Comparison of ENCODE assay signal across 9 mouse cellular contexts in the genomic region with DNA sequence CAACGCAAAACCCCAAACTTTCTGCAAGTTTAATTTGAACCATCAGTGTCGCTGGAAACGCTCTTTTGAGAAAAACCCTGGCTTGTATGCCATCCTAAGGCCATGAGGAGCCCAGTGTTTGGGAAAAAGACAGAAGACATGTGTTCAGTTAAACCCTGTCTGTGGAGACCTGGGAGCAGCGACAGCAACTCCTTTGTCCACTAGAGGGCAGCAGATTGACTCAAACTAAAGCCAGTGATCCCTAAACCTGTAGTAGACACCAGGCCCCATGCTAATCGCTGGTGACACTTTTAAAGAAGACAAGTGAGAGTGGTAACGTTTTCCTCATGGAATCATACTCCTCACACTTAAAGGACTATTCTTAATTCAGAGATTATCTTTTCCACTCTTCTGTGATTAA.
A peak's percentile ranks its signal among the peaks of the same experiment; 100 is the strongest.
DNase-seq lines count a peak whose midpoint lies in the region; ATAC-seq lines count a peak whose summit lies in the region.
"Had no signal": no experiment of that assay in that cellular context is flagged by ENCODE, and none has a peak within 500 bp of the region (broad histone marks: within the 10 kb centered on the region; RNA-seq: fewer than 3 reads in every experiment).

No protein-coding gene starts in this region.

- peak; percentile 63 for DNase-seq in liver
- peak; percentile 48 for DNase-seq in c-Kit-positive CD71-positive TER-119-positive erythroid progenitor cells, embryonic 14.5 days (ENCODE audit: low spot score)
- peak; percentile 89 for DNase-seq in hindbrain, embryonic 14.5 days (ENCODE audit: low spot score)
- peak; percentile 56 to 64 for DNase-seq in layer of hippocampus, postnatal 10 days (ENCODE audit: low spot score in 2 of 2)
- peak; percentile 78 for DNase-seq in mesoderm, embryonic 11.5 days (ENCODE audit: low read depth, low spot score)
- peak; percentile 59 to 68 for DNase-seq in right cerebral cortex, postnatal 10 days (ENCODE audit: low spot score in 2 of 2)

- WGBS in liver, embryonic 12.5 days (ENCODE audit: insufficient replicate concordance), result 19% methylated on average over 6 of the region's 6 CpGs
- 40% methylated on average over 6 of the region's 6 CpGs for WGBS in forebrain, embryonic 12.5 days
- WGBS in hindbrain, embryonic 14.5 days, result 34% methylated on average over 6 of the region's 6 CpGs

- no peak overlapping the region for H3K27ac ChIP-seq in liver, embryonic 12.5 days
- H3K27ac ChIP-seq in forebrain, embryonic 12.5 days, result no peak overlapping the region
- no peak overlapping the region for H3K27ac ChIP-seq in hindbrain, embryonic 14.5 days
- H3K27ac ChIP-seq: liver, embryonic 15.5 days had no signal

- no peak overlapping the region for H3K4me3 ChIP-seq in liver, embryonic 12.5 days
- no peak overlapping the region for H3K4me3 ChIP-seq in forebrain, embryonic 12.5 days (replicated peaks)
- no peak overlapping the region for H3K4me3 ChIP-seq in hindbrain, embryonic 14.5 days (replicated peaks; ENCODE audit: low read length)
- H3K4me3 ChIP-seq: liver, embryonic 15.5 days had no signal

- H3K4me1 ChIP-seq in liver, embryonic 12.5 days, result no peaks in the 10 kb centered on the region
- no peaks in the 10 kb centered on the region for H3K4me1 ChIP-seq in forebrain, embryonic 12.5 days
- no peaks in the 10 kb centered on the region for H3K4me1 ChIP-seq in hindbrain, embryonic 14.5 days (replicated peaks; ENCODE audit: control insufficient read depth, insufficient read depth, low read length)
- H3K4me1 ChIP-seq: liver, embryonic 15.5 days had no signal

- ATAC-seq in liver, embryonic 12.5 days, result no peak
- peak; percentile 63; the same call in 1 of the 2 replicates for ATAC-seq in forebrain, embryonic 12.5 days (ENCODE audit: low FRiP score)
- ATAC-seq in hindbrain, embryonic 14.5 days (ENCODE audit: low FRiP score), result no peak

- H3K27me3 ChIP-seq in liver, embryonic 12.5 days (replicated peaks), result no peaks in the 10 kb centered on the region
- H3K27me3 ChIP-seq in forebrain, embryonic 12.5 days, result no peaks in the 10 kb centered on the region
- H3K27me3 ChIP-seq in hindbrain, embryonic 14.5 days (ENCODE audit: control insufficient read depth, insufficient read depth, low read length), result no peaks in the 10 kb centered on the region
- H3K27me3 ChIP-seq: liver, embryonic 15.5 days had no signal

- H3K9me3 ChIP-seq in liver, embryonic 12.5 days (replicated peaks), result no peaks in the 10 kb centered on the region
- H3K9me3 ChIP-seq in forebrain, embryonic 12.5 days, result no peaks in the 10 kb centered on the region
- no peaks in the 10 kb centered on the region for H3K9me3 ChIP-seq in hindbrain, embryonic 14.5 days (ENCODE audit: control insufficient read depth, low read length)
- H3K9me3 ChIP-seq: liver, embryonic 15.5 days had no signal

- no peak overlapping the region for H3K4me2 ChIP-seq in liver, embryonic 12.5 days
- no peak overlapping the region for H3K4me2 ChIP-seq in forebrain, embryonic 12.5 days
- H3K4me2 ChIP-seq in hindbrain, embryonic 14.5 days (replicated peaks), result no peak overlapping the region
- H3K4me2 ChIP-seq: liver, embryonic 15.5 days had no signal

- H3K9ac ChIP-seq in liver, embryonic 12.5 days, result no peak overlapping the region
- no peak overlapping the region for H3K9ac ChIP-seq in forebrain, embryonic 12.5 days
- no peak overlapping the region for H3K9ac ChIP-seq in hindbrain, embryonic 14.5 days
- H3K9ac ChIP-seq: liver, embryonic 15.5 days had no signal

- H3K36me3 ChIP-seq in liver, embryonic 12.5 days, result no peaks in the 10 kb centered on the region
- no peaks in the 10 kb centered on the region for H3K36me3 ChIP-seq in forebrain, embryonic 12.5 days (replicated peaks)
- H3K36me3 ChIP-seq in hindbrain, embryonic 14.5 days (replicated peaks; ENCODE audit: control insufficient read depth, insufficient read depth), result no peaks in the 10 kb centered on the region
- H3K36me3 ChIP-seq: liver, embryonic 15.5 days had no signal
